Mouse (Mus musculus): ENCODE measurements around the gene Cnot10.

GRCm38 (mm10) chr9:114544754-114545393 is 95.1 kb downstream of the Cnot10 start:
- TF ChIP-seq CTCF (IDR thresholded peaks at IDR 0.05; ENCODE audit: control insufficient read depth, insufficient read depth, low read length): no peak
- no peak for TF ChIP-seq POLR2A (IDR thresholded peaks at IDR 0.05; ENCODE audit: borderline replicate concordance, control insufficient read depth, low read depth, low read length)
